Mouse (Mus musculus) left cerebral cortex, postnatal 10 days (tissue): ENCODE measurements around the gene Vmn2r91. TPM values are rescaled to one million over a fixed set of nuclear protein-coding genes. Genes with fewer than 3 reads are reported as not detected.
"Not testable (repeated sequence)": the region's sequence is repeated elsewhere in the genome, so short reads cannot be mapped to it uniquely, and the experiment has no call there.

Source experiments
- DNase-seq, 2 experiments: peaks; one replicate each; pipeline ENCODE4 v3.0.0; 2021 to 2022; ENCODE audit warnings: low spot score in 2 of 2, mixed read lengths in 1 of 2; ENCODE audit errors: extremely low spot score in 1 of 2
- intact Hi-C: fragments of 180-260 bp; cut with DNase I; formaldehyde crosslinking; loops from one replicate; pipeline ENCODE4 v1.15.1; 2025
- total RNA-seq, 2 experiments: library from RNA; stranded (reverse); gene quantifications; 2 replicates each; pipeline ENCODE4 v1.2.3; 2021

The Vmn2r91 gene
- not detected for total RNA-seq

DNA sequence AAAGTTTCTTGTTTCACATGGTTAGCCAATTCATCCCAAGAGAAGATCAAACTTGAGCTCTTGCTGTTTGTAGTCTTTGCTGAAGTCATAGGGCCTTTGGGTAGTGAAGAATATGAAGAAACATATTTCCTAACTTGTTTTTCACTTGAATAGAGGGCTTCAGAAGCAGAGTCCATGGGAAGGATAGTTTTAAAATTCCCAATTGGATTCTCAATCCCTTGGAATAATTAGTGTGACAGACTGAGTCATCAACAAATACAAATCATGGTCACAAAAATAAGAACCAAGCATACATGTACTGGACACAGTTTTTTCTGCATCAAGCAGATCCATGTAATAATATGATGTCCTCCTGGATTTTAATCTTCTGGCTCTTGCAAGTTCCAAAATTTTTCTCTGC, at the start of gene Vmn2r91:
TSS of gene Vmn2r91 (plus strand) at position 301 of the 400 bp plus-strand sequence.
- intact Hi-C loops, result not testable (repeated sequence)

DNA sequence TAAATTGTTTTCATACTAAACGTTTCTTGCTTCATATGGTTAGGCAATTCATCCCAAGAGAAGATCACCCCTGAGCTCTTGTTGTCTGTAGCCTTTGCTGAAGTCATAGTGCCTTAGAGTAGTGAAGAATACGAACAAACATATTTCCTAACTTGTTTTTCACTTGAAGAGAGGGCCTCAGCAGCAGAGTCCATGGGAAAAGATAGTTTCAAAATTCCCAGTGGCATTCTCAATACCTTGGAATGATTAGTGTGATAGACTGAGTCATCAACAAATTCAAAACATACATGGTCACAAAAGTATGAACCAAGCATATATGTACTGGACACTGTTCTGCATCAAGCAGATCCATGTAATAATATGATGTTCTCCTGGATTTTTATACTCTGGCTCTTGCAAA, 35.7 kb upstream of the Vmn2r91 start, which contains the start of gene Vmn2r124:
TSS of gene Vmn2r124 (plus strand) at position 301 of the 400 bp plus-strand sequence.
- DNase-seq, result no peak
- intact Hi-C loops, result no loop called here

More for the DNA sequence above, at the start of gene Vmn2r91:
- DNase-seq, result not testable (repeated sequence)

DNA sequence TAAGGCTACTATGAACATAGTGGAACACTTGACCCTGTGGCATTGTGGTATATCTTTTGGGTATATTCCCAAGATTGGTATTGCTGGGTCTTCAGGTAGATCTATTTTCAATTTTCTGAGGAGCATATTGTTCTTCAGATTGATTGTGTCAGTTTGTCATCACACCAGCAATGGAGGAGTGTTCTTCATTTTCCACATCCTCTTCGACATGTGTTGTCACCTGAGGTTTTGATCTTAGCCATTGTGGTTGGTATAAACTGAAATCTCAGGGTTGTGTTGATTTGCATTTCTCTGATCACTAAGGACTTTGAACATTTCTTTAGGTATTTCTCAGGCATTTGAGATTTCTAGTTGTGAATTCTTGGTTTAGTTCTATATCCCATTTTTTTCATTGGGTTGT, 10.8 kb downstream of the Vmn2r91 start:
- intact Hi-C loops, DNase-seq: not testable (repeated sequence)

DNA sequence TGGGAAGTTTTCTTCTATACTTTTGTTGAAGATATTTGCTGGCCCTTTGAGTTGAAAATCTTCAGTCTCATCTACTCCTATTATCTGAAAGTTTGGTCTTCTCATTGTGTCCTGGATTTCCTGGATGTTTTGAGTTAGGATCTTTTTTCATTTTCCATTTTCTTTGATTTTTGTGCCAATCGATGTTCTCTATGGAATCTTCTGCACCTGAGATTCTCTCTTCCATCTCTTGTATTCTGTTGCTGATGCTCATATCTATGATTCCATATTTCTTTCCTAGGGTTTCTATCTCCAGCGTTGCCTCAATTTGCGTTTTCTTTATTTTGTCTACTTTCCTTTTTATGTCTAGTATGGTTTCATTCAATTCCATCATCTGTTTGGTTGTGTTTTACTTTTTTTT, 17.4 kb downstream of the Vmn2r91 start:
- intact Hi-C loops, DNase-seq: not testable (repeated sequence)

DNA sequence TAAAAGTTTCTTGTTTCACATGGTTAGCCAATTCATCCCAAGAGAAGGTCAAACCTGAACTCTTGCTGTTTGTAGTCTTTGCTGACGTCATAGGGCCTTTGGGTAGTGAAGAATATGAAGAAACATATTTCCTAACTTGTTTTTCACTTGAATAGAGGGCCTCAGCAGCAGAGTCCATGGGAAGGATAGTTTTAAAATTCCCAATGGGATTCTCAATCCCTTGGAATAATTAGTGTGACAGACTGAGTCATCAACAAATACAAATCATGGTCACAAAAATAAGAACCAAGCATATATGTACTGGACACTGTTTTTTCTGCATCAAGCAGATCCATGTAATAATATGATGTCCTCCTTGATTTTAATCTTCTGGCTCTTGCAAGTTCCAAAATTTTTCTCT, 66.8 kb downstream of the Vmn2r91 start, which contains the start of gene Vmn2r92:
TSS of gene Vmn2r92 (plus strand) at position 301 of the 400 bp plus-strand sequence.
- DNase-seq, intact Hi-C loops: not testable (repeated sequence)

DNA sequence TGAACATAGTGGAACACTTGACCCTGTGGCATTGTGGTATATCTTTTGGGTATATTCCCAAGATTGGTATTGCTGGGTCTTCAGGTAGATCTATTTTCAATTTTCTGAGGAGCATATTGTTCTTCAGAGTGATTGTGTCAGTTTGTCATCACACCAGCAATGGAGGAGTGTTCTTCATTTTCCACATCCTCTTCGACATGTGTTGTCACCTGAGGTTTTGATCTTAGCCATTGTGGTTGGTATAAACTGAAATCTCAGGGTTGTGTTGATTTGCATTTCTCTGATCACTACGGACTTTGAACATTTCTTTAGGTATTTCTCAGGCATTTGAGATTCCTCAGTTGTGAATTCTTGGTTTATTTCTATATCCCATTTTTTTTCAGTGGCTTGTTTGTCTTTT, 76.4 kb downstream of the Vmn2r91 start:
- DNase-seq, intact Hi-C loops: not testable (repeated sequence)

Other genes starting within 250 kb of the Vmn2r91 start
- gene Has1, start 229.8 kb upstream of the Vmn2r91 start, total RNA-seq, result under 1 TPM; 0.20 to 0.64 TPM
- not detected for gene Fpr1, start 201.1 kb upstream of the Vmn2r91 start, total RNA-seq
- not detected for gene Fpr2, start 197.2 kb upstream of the Vmn2r91 start, total RNA-seq
- not detected for gene Fpr3, start 197.2 kb upstream of the Vmn2r91 start, total RNA-seq
- gene Fpr-rs4, start 63.3 kb upstream of the Vmn2r91 start, total RNA-seq, result not detected
- under 1 TPM; 0.04 to 0.12 TPM for gene Vmn2r124, start 35.6 kb upstream of the Vmn2r91 start, total RNA-seq
- not detected for gene Vmn2r92, start 66.9 kb downstream of the Vmn2r91 start, total RNA-seq
- gene Vmn2r94, start 192.7 kb downstream of the Vmn2r91 start, total RNA-seq, result not detected
- not detected for gene Vmn2r93, start 213.1 kb downstream of the Vmn2r91 start, total RNA-seq